Mouse (Mus musculus): ENCODE measurements at regions not wholly inside any gene's neighbourhood (a gene's known extent, or its start where the extent isn't known, plus 50 kb on each side); places are given as distances from the start of the nearest gene placed in this dataset.
A peak's percentile ranks its signal among the peaks of the same experiment; 100 is the strongest.

- DNase-seq: peak; percentile 45 to 58
Measured at GRCm38 (mm10) chr2:114260397-114261071, 59.3 kb upstream of the Zfp770 start.

GRCm38 (mm10) chr2:114259539-114259938 lies 58.3 kb upstream of the Zfp770 start:
- no peak for DNase-seq
